Mouse (Mus musculus): Measurements from ENCODE around the gene Vmn1r33. TPM values are rescaled to one million over a fixed set of nuclear protein-coding genes. Genes with fewer than 3 reads are reported as not detected.

Vmn1r33 gene
- total and polyA plus RNA-seq, 3 experiments, result not detected

- no peak overlapping the region for H3K4me2 ChIP-seq (ENCODE audit: insufficient read depth, low read depth, poor library complexity, severe bottlenecking)
- no peaks in the 10 kb centered on the region for H3K27me3 ChIP-seq (replicated peaks)
- no peaks in the 10 kb centered on the region for H3K36me3 ChIP-seq (replicated peaks in 1 of 2; ENCODE audit: control insufficient read depth in 1 of 2, insufficient read depth in 1 of 2, low read length in 1 of 2)
- in situ Hi-C loops (cut with MboI; ENCODE audit: low pct_ligation_motif_present, low pct_unique_long_range_greater_than_20kb, low sequenced_read_pairs) (no loop called here), dilution Hi-C loops (cut with MboI; ENCODE audit: extremely low pct_ligation_motif_present, extremely low pct_unique_long_range_greater_than_20kb, low sequenced_read_pairs) (no loop called here)
- no peak overlapping the region for H3K4me3 ChIP-seq (replicated peaks in 1 of 3; ENCODE audit: low read depth in 2 of 3, low read length in 2 of 3, poor library complexity in 1 of 3)
- no peaks in the 10 kb centered on the region for H3K79me2 ChIP-seq (replicated peaks; ENCODE audit: control insufficient read depth, extremely low read depth, insufficient read depth, poor library complexity, severe bottlenecking)
- DNase-seq (ENCODE audit: extremely low read depth), result peak; percentile 51
- no peaks in the 10 kb centered on the region for H3K9me3 ChIP-seq (replicated peaks; ENCODE audit: low read length)
- 0 out of 2 replicates have a peak, but pooled peaks have one; percentile 24 for TF ChIP-seq BHLHE40 (IDR thresholded peaks at IDR 0.05; ENCODE audit: low read depth, low read length)
- TF ChIP-seq ZNF384 (IDR thresholded peaks at IDR 0.05; ENCODE audit: low read depth, low read length), result no peak
- peak; percentile 87 for TF ChIP-seq EP300 (IDR thresholded peaks at IDR 0.05; ENCODE audit: low read length)
- TF ChIP-seq SMC3 (IDR thresholded peaks at IDR 0.05; ENCODE audit: low read depth, low read length), result no peak
- TF ChIP-seq ETS1 (conservative IDR thresholded peaks at IDR 0.05; ENCODE audit: low read depth, low read length), result no peak
- peak; percentile 44; the same call in 1 of the 2 replicates for TF ChIP-seq IRF4 (IDR thresholded peaks at IDR 0.05; ENCODE audit: low read depth, low read length)
- no peak for TF ChIP-seq TCF12 (IDR thresholded peaks at IDR 0.05; ENCODE audit: low read depth, low read length)
- TF ChIP-seq ZKSCAN1 (IDR thresholded peaks at IDR 0.05; ENCODE audit: borderline replicate concordance, low read depth, low read length), result no peak
- no peak overlapping the region for H3K9ac ChIP-seq (ENCODE audit: insufficient read depth, low read depth)
- H3K27ac ChIP-seq (ENCODE audit: insufficient read depth, low read depth), result no peak overlapping the region
- no peaks in the 10 kb centered on the region for H3K4me1 ChIP-seq (ENCODE audit: control insufficient read depth in 1 of 2, insufficient read depth in 2 of 2)
Observed at GRCm38 (mm10) chr6:66595804-66596203, 22.3 kb downstream of the Vmn1r33 start.

Other genes with a start within 250 kb of the Vmn1r33 start
- 54.3 and 68.5 TPM in 2 replicates for gene Mad2l1, start 82.9 kb downstream of the Vmn1r33 start, total RNA-seq (2012; rRNA removed)
- gene Mad2l1, start 82.9 kb downstream of the Vmn1r33 start, total RNA-seq (2014; rRNA removed), result 160 and 168 TPM in 2 replicates
- gene Mad2l1, start 82.9 kb downstream of the Vmn1r33 start, polyA plus RNA-seq (2012; ENCODE audit: insufficient read length, low read depth), result 128 and 131 TPM in 2 replicates
- not detected in 2 replicates for gene Vmn1r32, start 58.2 kb downstream of the Vmn1r33 start, total RNA-seq (2012; rRNA removed)
- gene Vmn1r32, start 58.2 kb downstream of the Vmn1r33 start, total RNA-seq (2014; rRNA removed), result not detected in 2 replicates
- 0.10 and 0.14 TPM in 2 replicates for gene Vmn1r32, start 58.2 kb downstream of the Vmn1r33 start, polyA plus RNA-seq (2012; ENCODE audit: insufficient read length, low read depth)
- gene Vmn1r34, start 25.6 kb upstream of the Vmn1r33 start, total RNA-seq (2012; rRNA removed), result not detected in 2 replicates
- not detected in 2 replicates for gene Vmn1r34, start 25.6 kb upstream of the Vmn1r33 start, total RNA-seq (2014; rRNA removed)
- not detected in 2 replicates for gene Vmn1r34, start 25.6 kb upstream of the Vmn1r33 start, polyA plus RNA-seq (2012; ENCODE audit: insufficient read length, low read depth)
- not detected in 2 replicates for gene Vmn1r35, start 67.6 kb upstream of the Vmn1r33 start, total RNA-seq (2012; rRNA removed)
- not detected in 2 replicates for gene Vmn1r35, start 67.6 kb upstream of the Vmn1r33 start, total RNA-seq (2014; rRNA removed)
- not detected in 2 replicates for gene Vmn1r35, start 67.6 kb upstream of the Vmn1r33 start, polyA plus RNA-seq (2012; ENCODE audit: insufficient read length, low read depth)
- gene Vmn1r36, start 100.9 kb upstream of the Vmn1r33 start, total RNA-seq (2012; rRNA removed), result not detected in 2 replicates
- not detected in 2 replicates for gene Vmn1r36, start 100.9 kb upstream of the Vmn1r33 start, total RNA-seq (2014; rRNA removed)
- not detected in 2 replicates for gene Vmn1r36, start 100.9 kb upstream of the Vmn1r33 start, polyA plus RNA-seq (2012; ENCODE audit: insufficient read length, low read depth)
- gene Vmn1r37, start 111.1 kb upstream of the Vmn1r33 start, total RNA-seq (2012; rRNA removed), result not detected in 2 replicates
- gene Vmn1r37, start 111.1 kb upstream of the Vmn1r33 start, total RNA-seq (2014; rRNA removed), result not detected in 2 replicates
- not detected in 2 replicates for gene Vmn1r37, start 111.1 kb upstream of the Vmn1r33 start, polyA plus RNA-seq (2012; ENCODE audit: insufficient read length, low read depth)
- gene Vmn1r38, start 164.3 kb upstream of the Vmn1r33 start, total RNA-seq (2012; rRNA removed), result not detected in 2 replicates
- not detected in 2 replicates for gene Vmn1r38, start 164.3 kb upstream of the Vmn1r33 start, total RNA-seq (2014; rRNA removed)
- gene Vmn1r38, start 164.3 kb upstream of the Vmn1r33 start, polyA plus RNA-seq (2012; ENCODE audit: insufficient read length, low read depth), result not detected in 2 replicates
- not detected in 2 replicates for gene Vmn1r39, start 192.3 kb upstream of the Vmn1r33 start, total RNA-seq (2012; rRNA removed)
- gene Vmn1r39, start 192.3 kb upstream of the Vmn1r33 start, total RNA-seq (2014; rRNA removed), result not detected in 2 replicates
- gene Vmn1r39, start 192.3 kb upstream of the Vmn1r33 start, polyA plus RNA-seq (2012; ENCODE audit: insufficient read length, low read depth), result not detected in 2 replicates

Data from CH12.LX (cell line).